ENCODE assay signal across 1 mouse cellular context in the genomic region with DNA sequence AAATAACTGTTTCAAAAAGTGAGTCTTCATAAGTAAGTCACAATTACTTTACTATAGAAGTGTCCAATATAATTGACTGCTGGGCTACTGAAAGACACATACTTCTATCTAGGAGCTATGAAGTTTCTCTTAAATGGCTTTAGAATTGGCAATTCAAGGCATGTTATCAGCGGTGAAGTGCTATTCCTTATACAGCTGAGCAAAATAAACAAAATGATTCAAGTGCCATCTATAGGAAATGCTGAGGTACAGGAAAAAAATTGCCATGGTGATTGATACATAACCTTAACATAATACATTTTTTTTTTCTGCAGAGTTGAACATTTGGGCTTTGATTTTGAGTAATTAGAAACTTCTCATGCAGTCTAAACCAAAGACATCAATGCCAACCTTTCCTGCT.
TF ChIP-seq lines count a peak whose summit lies in the region.

No protein-coding gene starts in this region.

TF ChIP-seq in MEL, 35 proteins besides CTCF, POLR2A, EP300 and RAD21 (continued from another document):
- no peak for TF ChIP-seq ZNF384 (IDR thresholded peaks at IDR 0.05; ENCODE audit: low read depth, low read length)
- no peak for TF ChIP-seq POLR2AphosphoS2 (IDR thresholded peaks at IDR 0.05; ENCODE audit: low read length)
- TF ChIP-seq TAL1 (IDR thresholded peaks at IDR 0.05; ENCODE audit: low read length) = no peak
